Mouse (Mus musculus) forebrain, postnatal 0 days (tissue): ENCODE measurements around the gene Rhox4a. TPM values are rescaled to one million over a fixed set of nuclear protein-coding genes. Genes with fewer than 3 reads are reported as not detected.
"Not testable (repeated sequence)": the region's sequence is repeated elsewhere in the genome, so short reads cannot be mapped to it uniquely, and the experiment has no call there.

ENCODE experiments used
- ATAC-seq: fragments of 200-750 bp; cut with Nextera tagmentation; 2 replicates; pipeline ENCODE4 v1.8.0; 2017; ENCODE audit warnings: mild to moderate bottlenecking, moderate library complexity
- DNase-seq: peaks from one replicate; pipeline ENCODE4 v3.0.0-alpha.2; 2015
- H3K27ac ChIP-seq: fragments of 300-500 bp; sonication (generic); 2 replicates; pipeline ENCODE4 v1.5.1; 2014; ENCODE audit warnings: low read depth, mild to moderate bottlenecking, antibody characterized with exemption, low read length, moderate library complexity, mixed read lengths
- H3K27me3 ChIP-seq: fragments of 300-500 bp; sonication (generic); 2 replicates; pipeline ENCODE4 v1.6.1; 2014; ENCODE audit warnings: mild to moderate bottlenecking, low read length, mixed read lengths; ENCODE audit not compliant: insufficient read depth
- H3K36me3 ChIP-seq: fragments of 300-500 bp; sonication (generic); 2 replicates; pipeline ENCODE4 v1.6.1; 2014; ENCODE audit warnings: mild to moderate bottlenecking, moderate library complexity; ENCODE audit not compliant: insufficient read depth
- H3K4me1 ChIP-seq: fragments of 300-500 bp; sonication (generic); 2 replicates; pipeline ENCODE4 v1.6.1; 2014; ENCODE audit warnings: antibody characterized with exemption; ENCODE audit not compliant: insufficient read depth
- H3K4me2 ChIP-seq: fragments of 300-500 bp; sonication (generic); 2 replicates; pipeline ENCODE4 v1.6.1; 2014; ENCODE audit warnings: low read depth, mild to moderate bottlenecking, moderate library complexity
- H3K4me3 ChIP-seq: fragments of 300-500 bp; sonication (generic); 2 replicates; pipeline ENCODE4 v1.5.1; 2014; ENCODE audit warnings: low read depth, low read length, mixed read lengths
- H3K9ac ChIP-seq: fragments of 300-500 bp; sonication (generic); 2 replicates; pipeline ENCODE4 v1.6.1; 2014; ENCODE audit warnings: mild to moderate bottlenecking
- H3K9me3 ChIP-seq: fragments of 300-500 bp; sonication (generic); 2 replicates; pipeline ENCODE4 v1.6.1; 2016; ENCODE audit warnings: low read length
- WGBS: fragments of 180-500 bp; shearing (Covaris S2); extraction: QIAGEN DNeasy Blood & Tissue Kit; methylation state at CpG from one replicate; pipeline ENCODE4 v1.1.7; 2014; 5-methylcytosine and 5-hydroxymethylcytosine counted together
- polyA plus RNA-seq: library from polyadenylated mRNA; unstranded; fragments of >200 nt; fragmentation: Nextera tagmentation; extraction: Ambion mirVana; gene quantifications from 2 replicates; pipeline ENCODE4 v1.2.1, GENCODE M21; 2015
- total RNA-seq: library from RNA; depleted of rRNA; stranded (reverse); fragments of >200 nt; gene quantifications from 2 replicates; pipeline ENCODE4 v1.2.3, GENCODE M21; 2014; rRNA removed

The Rhox4a gene
- total RNA-seq (not detected in 2 replicates), polyA plus RNA-seq (not detected in 2 replicates)

- H3K4me3 ChIP-seq, H3K9me3 ChIP-seq, H3K4me2 ChIP-seq, H3K36me3 ChIP-seq, H3K9ac ChIP-seq, ATAC-seq, H3K27ac ChIP-seq, DNase-seq, H3K4me1 ChIP-seq, H3K27me3 ChIP-seq: not testable (repeated sequence)
- 98% methylated on average over 10 of the region's 19 CpGs for WGBS
These were observed at the start of gene Rhox4a for GRCm38 (mm10) chrX:37265038-37265437. Gene Rhox4a (plus strand): TSS chrX:37265338.

DNA sequence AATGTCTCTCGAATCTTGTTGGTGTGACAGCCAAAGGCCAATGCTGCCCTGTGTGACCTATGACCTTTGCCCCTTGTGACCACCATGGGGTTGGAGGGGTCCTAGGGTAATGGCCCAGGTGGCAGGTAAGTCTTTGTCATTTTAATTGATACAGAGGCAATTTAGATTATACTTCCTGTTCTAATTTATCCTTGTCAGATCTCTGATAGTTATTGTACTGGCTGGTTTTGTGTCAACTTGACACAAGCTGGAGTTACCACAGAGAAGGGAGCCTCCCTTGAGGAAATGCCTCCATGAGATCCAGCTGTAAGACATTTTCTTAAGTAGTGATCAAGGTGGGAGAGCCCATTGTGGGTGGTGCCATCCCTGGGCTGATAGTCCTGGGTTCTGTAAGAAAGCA is 43.0 kb upstream of the Rhox4a start, which contains the start of gene Rhox1:
Rhox1 (minus strand) TSS at position 101 of the 400 bp plus-strand sequence.
- not testable (repeated sequence) for H3K4me1 ChIP-seq, ATAC-seq, H3K36me3 ChIP-seq, H3K4me2 ChIP-seq, DNase-seq, H3K9me3 ChIP-seq, H3K9ac ChIP-seq, H3K4me3 ChIP-seq, H3K27ac ChIP-seq, H3K27me3 ChIP-seq
- WGBS = 83% methylated on average over 1 of the region's 1 CpGs

- WGBS = no CpG with 5 or more reads among the region's 9 CpGs
- not testable (repeated sequence) for H3K27ac ChIP-seq, DNase-seq, H3K27me3 ChIP-seq, H3K36me3 ChIP-seq, H3K9me3 ChIP-seq, H3K4me1 ChIP-seq, ATAC-seq, H3K4me3 ChIP-seq, H3K4me2 ChIP-seq, H3K9ac ChIP-seq
These were observed 20.5 kb upstream of the Rhox4a start, which contains the start of gene Rhox2a for GRCm38 (mm10) chrX:37244676-37245075. Gene Rhox2a (plus strand): TSS chrX:37244976.

- H3K9ac ChIP-seq, DNase-seq, H3K4me2 ChIP-seq, ATAC-seq, H3K27me3 ChIP-seq, H3K36me3 ChIP-seq, H3K9me3 ChIP-seq, H3K4me1 ChIP-seq, H3K4me3 ChIP-seq, H3K27ac ChIP-seq: not testable (repeated sequence)
- 100% methylated on average over 1 of the region's 3 CpGs for whole genome bisulfite sequencing
These were observed 15.5 kb upstream of the Rhox4a start, which contains the start of gene Rhox3a for GRCm38 (mm10) chrX:37249619-37250018. Gene Rhox3a (plus strand): TSS chrX:37249919.

Other genes starting within 250 kb of the Rhox4a start
- gene Sowahd, start 216.5 kb upstream of the Rhox4a start, total RNA-seq = not detected in 2 replicates
- gene Sowahd, start 216.5 kb upstream of the Rhox4a start, polyA plus RNA-seq = 0.12 TPM in 1 of 2 replicates, not detected in the other
- 270 and 540 TPM in 2 replicates for gene Rpl39, start 179.9 kb upstream of the Rhox4a start, total RNA-seq
- gene Rpl39, start 179.9 kb upstream of the Rhox4a start, polyA plus RNA-seq = 360 and 524 TPM in 2 replicates
- 15.2 and 18.5 TPM in 2 replicates for gene Upf3b, start 155.0 kb upstream of the Rhox4a start, total RNA-seq
- gene Upf3b, start 155.0 kb upstream of the Rhox4a start, polyA plus RNA-seq = 17.8 and 21.1 TPM in 2 replicates
- 25.2 and 30.6 TPM in 2 replicates for gene Nkap, start 138.5 kb upstream of the Rhox4a start, total RNA-seq
- gene Nkap, start 138.5 kb upstream of the Rhox4a start, polyA plus RNA-seq = 10.6 and 19.5 TPM in 2 replicates
- 0.31 and 0.48 TPM in 2 replicates for gene Akap14, start 96.5 kb upstream of the Rhox4a start, total RNA-seq
- gene Akap14, start 96.5 kb upstream of the Rhox4a start, polyA plus RNA-seq = 0.18 and 0.58 TPM in 2 replicates
- gene Ndufa1, start 74.2 kb upstream of the Rhox4a start, total RNA-seq = 189 and 244 TPM in 2 replicates
- gene Ndufa1, start 74.2 kb upstream of the Rhox4a start, polyA plus RNA-seq = 644 and 741 TPM in 2 replicates
- gene Rnf113a1, start 74.1 kb upstream of the Rhox4a start, total RNA-seq = 4.2 and 7.8 TPM in 2 replicates
- 22.9 and 24.0 TPM in 2 replicates for gene Rnf113a1, start 74.1 kb upstream of the Rhox4a start, polyA plus RNA-seq
- not detected in 2 replicates for gene Gm9, start 54.3 kb upstream of the Rhox4a start, total RNA-seq
- not detected in 2 replicates for gene Gm9, start 54.3 kb upstream of the Rhox4a start, polyA plus RNA-seq
- not detected in 2 replicates for gene Rhox1, start 43.1 kb upstream of the Rhox4a start, total RNA-seq
- gene Rhox1, start 43.1 kb upstream of the Rhox4a start, polyA plus RNA-seq = not detected in 2 replicates
- gene Rhox2a, start 20.4 kb upstream of the Rhox4a start, total RNA-seq = not detected in 2 replicates
- not detected in 2 replicates for gene Rhox2a, start 20.4 kb upstream of the Rhox4a start, polyA plus RNA-seq
- gene Rhox3a, start 15.4 kb upstream of the Rhox4a start, total RNA-seq = not detected in 2 replicates
- not detected in 2 replicates for gene Rhox3a, start 15.4 kb upstream of the Rhox4a start, polyA plus RNA-seq
- gene Rhox3a2, start 114.7 kb downstream of the Rhox4a start, total RNA-seq = not detected in 2 replicates
- gene Rhox3a2, start 114.7 kb downstream of the Rhox4a start, polyA plus RNA-seq = not detected in 2 replicates
- gene Rhox4a2, start 125.5 kb downstream of the Rhox4a start, total RNA-seq = not detected in 2 replicates
- gene Rhox4a2, start 125.5 kb downstream of the Rhox4a start, polyA plus RNA-seq = not detected in 2 replicates
- gene Rhox2b, start 146.7 kb downstream of the Rhox4a start, total RNA-seq = not detected in 2 replicates
- not detected in 2 replicates for gene Rhox2b, start 146.7 kb downstream of the Rhox4a start, polyA plus RNA-seq
- gene Rhox4b, start 167.2 kb downstream of the Rhox4a start, total RNA-seq = not detected in 2 replicates
- gene Rhox4b, start 167.2 kb downstream of the Rhox4a start, polyA plus RNA-seq = not detected in 2 replicates
- gene Rhox2c, start 188.3 kb downstream of the Rhox4a start, total RNA-seq = not detected in 2 replicates
- not detected in 2 replicates for gene Rhox2c, start 188.3 kb downstream of the Rhox4a start, polyA plus RNA-seq
- not detected in 2 replicates for gene Rhox3c, start 193.2 kb downstream of the Rhox4a start, total RNA-seq
- not detected in 2 replicates for gene Rhox3c, start 193.2 kb downstream of the Rhox4a start, polyA plus RNA-seq
- not detected in 2 replicates for gene Rhox4c, start 215.0 kb downstream of the Rhox4a start, total RNA-seq
- gene Rhox4c, start 215.0 kb downstream of the Rhox4a start, polyA plus RNA-seq = not detected in 2 replicates
- gene Rhox2d, start 228.1 kb downstream of the Rhox4a start, total RNA-seq = not detected in 2 replicates
- not detected in 2 replicates for gene Rhox2d, start 228.1 kb downstream of the Rhox4a start, polyA plus RNA-seq
- gene Rhox4d, start 249.0 kb downstream of the Rhox4a start, total RNA-seq = not detected in 2 replicates
- gene Rhox4d, start 249.0 kb downstream of the Rhox4a start, polyA plus RNA-seq = not detected in 2 replicates